Mouse (Mus musculus) heart, adult 2 months (tissue): ENCODE measurements around the gene Them7. TPM values are rescaled to one million over a fixed set of nuclear protein-coding genes. Genes with fewer than 3 reads are reported as not detected.

Experiments
- DNase-seq, 2 experiments: peaks; one replicate each; pipeline ENCODE4 v3.0.0; 2021
- H3K27ac ChIP-seq: fragments of 200-600 bp; 2 replicates; pipeline ENCODE4 v1.8.1; 2022
- H3K27me3 ChIP-seq: fragments of 200-500 bp; 2 replicates; pipeline ENCODE4 v1.6.1; 2012; ENCODE audit warnings: mild to moderate bottlenecking, low read length, inconsistent platforms, mixed read lengths; ENCODE audit not compliant: control insufficient read depth, insufficient read depth
- H3K36me3 ChIP-seq: fragments of 200-500 bp; 2 replicates; pipeline ENCODE4 v1.6.1; 2012; ENCODE audit warnings: low read length, inconsistent platforms; ENCODE audit not compliant: control insufficient read depth, insufficient read depth
- H3K4me1 ChIP-seq: fragments of 200-500 bp; 2 replicates; pipeline ENCODE4 v1.6.1; 2011; ENCODE audit warnings: low read length; ENCODE audit not compliant: control insufficient read depth, insufficient read depth
- H3K4me3 ChIP-seq: fragments of 200-600 bp; 2 replicates; pipeline ENCODE4 v1.8.1; 2022
- H3K79me2 ChIP-seq: fragments of 200-500 bp; replicated peaks from 2 replicates; pipeline ENCODE4 v1.6.1; 2012; ENCODE audit warnings: mild to moderate bottlenecking, inconsistent platforms, low read length, moderate library complexity, mixed read lengths; ENCODE audit not compliant: control insufficient read depth, insufficient read depth
- H3K9ac ChIP-seq: fragments of 200-500 bp; 2 replicates; pipeline ENCODE4 v1.6.1; 2012; ENCODE audit warnings: low read depth, mild to moderate bottlenecking, control low read depth, inconsistent platforms, low read length, mixed read lengths
- CTCF ChIP-seq: fragments of 200-600 bp; IDR thresholded peaks from 2 replicates; pipeline ENCODE4 v1.8.1; 2022; ENCODE audit warnings: antibody characterized with exemption, mild to moderate bottlenecking, moderate library complexity
- EP300 ChIP-seq: fragments of 200-500 bp; IDR thresholded peaks from 2 replicates; pipeline ENCODE4 v1.6.1; 2011; ENCODE audit warnings: low read depth, low read length, control low read depth; ENCODE audit not compliant: insufficient read depth
- POLR2A ChIP-seq: fragments of 200-500 bp; IDR thresholded peaks from 2 replicates; pipeline ENCODE4 v1.6.1; 2011; ENCODE audit warnings: mild to moderate bottlenecking, low read depth, low read length, control low read depth; ENCODE audit not compliant: insufficient read depth
- WGBS: fragments of 180-500 bp; shearing (Covaris S2); methylation state at CpG from one replicate; pipeline ENCODE4 v1.1.7; 2018; 5-methylcytosine and 5-hydroxymethylcytosine counted together
- intact Hi-C: fragments of 180-260 bp; cut with DNase I; formaldehyde crosslinking; loops from one replicate; pipeline ENCODE4 v1.15.1; 2025
- polyA plus RNA-seq: library from polyadenylated mRNA; depleted of rRNA; stranded (reverse); fragments of >200 nt; gene quantifications from 2 replicates; pipeline ENCODE4 v1.2.3, GENCODE M21; 2012
- total RNA-seq, 2 experiments: library from RNA; stranded (reverse); gene quantifications; 2 replicates each; pipeline ENCODE4 v1.2.3; 2021

Them7 gene
- total and polyA plus RNA-seq, 3 experiments: 0.27 to 2.9 (median 2.5) TPM

DNA sequence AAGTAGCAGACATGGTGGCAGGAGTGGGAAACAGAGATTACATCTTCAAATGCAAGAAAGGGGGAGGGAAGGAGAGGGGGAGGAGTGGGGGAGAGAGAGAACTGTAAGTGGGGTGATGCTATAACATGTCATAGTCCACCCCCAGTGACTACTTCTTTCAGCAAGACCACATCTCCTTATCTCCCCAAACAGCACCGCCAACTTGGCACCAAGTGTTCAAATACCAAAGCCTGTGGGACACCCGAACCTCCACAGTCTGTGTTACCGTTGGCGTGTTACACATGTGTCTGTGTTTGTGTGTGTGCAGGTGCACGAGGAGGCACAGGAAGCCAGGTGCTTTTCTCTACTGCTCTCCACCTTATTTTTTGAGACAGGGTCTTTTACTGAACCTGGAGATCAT, 4.9 kb upstream of the Them7 start:
- H3K27me3 ChIP-seq: no peaks in the 10 kb centered on the region
- no peak for TF ChIP-seq CTCF
- no peak for TF ChIP-seq EP300
- TF ChIP-seq POLR2A: no peak
- DNase-seq: no peak
- no peak overlapping the region for H3K4me3 ChIP-seq
- 61% methylated on average over 5 of the region's 5 CpGs for WGBS
- H3K27ac ChIP-seq: no peak overlapping the region
- H3K79me2 ChIP-seq: no peaks in the 10 kb centered on the region
- no peak overlapping the region for H3K9ac ChIP-seq
- H3K4me1 ChIP-seq: no peaks in the 10 kb centered on the region
- no peaks in the 10 kb centered on the region for H3K36me3 ChIP-seq
- intact Hi-C loops: no loop called here

DNA sequence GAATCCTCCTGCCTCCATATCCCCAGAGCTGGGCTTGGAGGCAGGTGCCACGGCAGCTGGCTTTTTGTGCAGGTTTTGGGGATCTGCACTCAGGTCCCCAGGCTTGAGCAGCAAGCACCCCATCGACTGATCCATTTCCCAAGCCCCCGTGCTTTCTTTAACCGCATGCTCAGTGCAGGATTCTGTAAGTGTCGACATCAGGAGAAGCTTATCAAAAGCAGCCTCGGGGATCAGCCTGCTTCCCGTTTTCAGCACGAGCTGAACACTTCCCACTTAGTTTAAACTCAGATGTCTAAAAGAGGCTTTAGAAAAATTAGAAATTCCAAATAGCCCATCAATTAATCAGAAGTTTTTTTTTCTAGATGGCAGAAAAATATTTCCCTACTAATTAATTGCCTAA, 4.5 kb upstream of the Them7 start:
- WGBS: 30% methylated on average over 8 of the region's 8 CpGs
- H3K36me3 ChIP-seq: no peaks in the 10 kb centered on the region
- intact Hi-C loops: no loop called here
- no peak for DNase-seq
- H3K27me3 ChIP-seq: no peaks in the 10 kb centered on the region
- no peak overlapping the region for H3K4me3 ChIP-seq
- H3K4me1 ChIP-seq: no peaks in the 10 kb centered on the region
- TF ChIP-seq EP300 (no peak), CTCF (no peak), POLR2A (no peak)
- no peaks in the 10 kb centered on the region for H3K79me2 ChIP-seq
- no peak overlapping the region for H3K9ac ChIP-seq
- H3K27ac ChIP-seq: no peak overlapping the region

DNA sequence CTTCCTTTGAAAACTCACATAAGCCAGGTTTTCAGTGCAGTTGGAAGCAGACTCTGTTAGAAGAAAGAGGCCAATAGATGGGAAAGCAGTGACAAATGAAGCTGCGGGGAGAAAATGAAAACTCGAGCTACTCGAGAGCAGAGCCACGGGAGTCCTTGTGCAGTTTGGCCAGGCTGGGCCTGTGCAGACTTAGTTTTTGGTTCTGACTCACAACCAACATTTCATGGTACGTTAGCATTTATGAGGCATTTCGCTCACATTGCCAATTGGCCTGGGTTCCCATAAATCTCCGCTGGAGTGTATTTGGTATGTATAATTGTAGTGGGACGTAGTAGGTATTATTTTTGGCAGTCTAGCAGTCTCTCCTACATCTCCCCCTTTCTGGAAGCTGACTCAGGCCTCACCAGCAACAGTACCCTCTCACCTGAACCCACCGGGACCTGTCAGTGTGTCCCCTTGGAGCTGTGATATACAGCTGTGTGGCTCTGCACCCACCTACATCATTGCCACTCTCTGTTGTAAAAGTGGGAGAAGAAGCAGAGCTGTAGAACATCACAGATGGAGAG, 3.3 kb upstream of the Them7 start:
- DNase-seq: no peak
- WGBS: 86% methylated on average over 9 of the region's 9 CpGs
- Histone ChIP-seq H3K79me2 (no peaks in the 10 kb centered on the region), H3K4me3 (no peak overlapping the region), H3K36me3 (no peaks in the 10 kb centered on the region), H3K9ac (no peak overlapping the region), H3K4me1 (peaks cover 2% of the 10 kb centered on the region; the same call in 1 of the 2 replicates), H3K27ac (no peak overlapping the region), H3K27me3 (no peaks in the 10 kb centered on the region)
- intact Hi-C loops: no loop called here
- no peak for TF ChIP-seq CTCF
- TF ChIP-seq POLR2A: no peak
- TF ChIP-seq EP300: no peak

DNA sequence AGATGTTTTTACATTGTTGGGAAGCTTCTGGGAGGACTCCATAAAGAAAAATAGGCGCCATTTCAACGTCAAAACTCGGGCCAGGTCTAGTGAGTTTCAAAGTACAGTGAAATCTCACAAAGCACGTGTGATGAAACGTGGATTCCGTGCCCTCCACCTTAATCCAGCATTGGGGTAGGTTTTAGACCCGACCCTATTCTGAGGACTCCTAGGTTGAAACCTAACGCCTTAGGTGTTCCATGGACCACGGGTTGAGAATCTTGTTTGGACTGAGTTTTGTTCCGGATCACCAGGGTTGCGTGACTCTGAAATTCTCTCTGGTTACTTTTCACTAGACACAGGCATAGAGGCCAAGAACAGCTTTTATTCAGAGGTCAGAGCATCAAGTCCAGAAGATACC, 514 bp upstream of the Them7 start:
- H3K79me2 ChIP-seq: no peaks in the 10 kb centered on the region
- no peak overlapping the region; the same call in 1 of the 2 replicates for H3K4me3 ChIP-seq
- no peak overlapping the region for H3K27ac ChIP-seq
- TF ChIP-seq POLR2A: no peak
- TF ChIP-seq EP300: no peak
- TF ChIP-seq CTCF: no peak
- peaks cover 2% of the 10 kb centered on the region; the same call in 1 of the 2 replicates for H3K4me1 ChIP-seq
- DNase-seq: no peak
- H3K36me3 ChIP-seq: no peaks in the 10 kb centered on the region
- 92% methylated on average over 11 of the region's 11 CpGs for WGBS
- no peaks in the 10 kb centered on the region for H3K27me3 ChIP-seq
- intact Hi-C loops: no loop called here
- no peak overlapping the region for H3K9ac ChIP-seq

DNA sequence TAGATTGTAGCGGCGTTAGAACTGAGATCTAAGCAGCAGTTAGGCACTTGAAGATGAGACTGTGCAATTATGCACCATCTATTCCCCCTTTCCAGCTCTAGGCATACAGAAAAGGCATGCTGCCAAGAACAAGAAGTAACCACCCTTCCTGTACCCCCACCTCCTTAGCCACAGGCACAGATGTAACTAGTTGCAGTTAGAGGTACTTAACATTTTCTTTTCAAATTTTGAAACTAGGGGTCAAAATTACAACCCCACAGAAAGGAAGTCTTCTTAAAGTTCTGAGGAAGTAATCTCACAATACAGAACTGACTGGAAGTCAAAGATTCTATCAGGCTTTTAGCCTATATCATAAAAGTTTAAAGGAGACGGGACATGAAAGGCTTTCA, 861 bp downstream of the Them7 start:
- H3K27ac ChIP-seq: no peak overlapping the region
- whole genome bisulfite sequencing: 53% methylated on average over 3 of the region's 3 CpGs
- intact Hi-C loops: loop anchor here (5.0 kb wide), 1 partner anchor 98 kb away; the partner anchor contains the start of gene Wt1
- no peak for DNase-seq
- H3K9ac ChIP-seq: no peak overlapping the region
- TF ChIP-seq POLR2A (no peak), EP300 (no peak), CTCF (no peak)
- H3K79me2 ChIP-seq: no peaks in the 10 kb centered on the region
- H3K36me3 ChIP-seq: no peaks in the 10 kb centered on the region
- H3K27me3 ChIP-seq: no peaks in the 10 kb centered on the region
- H3K4me3 ChIP-seq: no peak overlapping the region; the same call in 1 of the 2 replicates
- H3K4me1 ChIP-seq: peaks cover 2% of the 10 kb centered on the region; the same call in 1 of the 2 replicates

DNA sequence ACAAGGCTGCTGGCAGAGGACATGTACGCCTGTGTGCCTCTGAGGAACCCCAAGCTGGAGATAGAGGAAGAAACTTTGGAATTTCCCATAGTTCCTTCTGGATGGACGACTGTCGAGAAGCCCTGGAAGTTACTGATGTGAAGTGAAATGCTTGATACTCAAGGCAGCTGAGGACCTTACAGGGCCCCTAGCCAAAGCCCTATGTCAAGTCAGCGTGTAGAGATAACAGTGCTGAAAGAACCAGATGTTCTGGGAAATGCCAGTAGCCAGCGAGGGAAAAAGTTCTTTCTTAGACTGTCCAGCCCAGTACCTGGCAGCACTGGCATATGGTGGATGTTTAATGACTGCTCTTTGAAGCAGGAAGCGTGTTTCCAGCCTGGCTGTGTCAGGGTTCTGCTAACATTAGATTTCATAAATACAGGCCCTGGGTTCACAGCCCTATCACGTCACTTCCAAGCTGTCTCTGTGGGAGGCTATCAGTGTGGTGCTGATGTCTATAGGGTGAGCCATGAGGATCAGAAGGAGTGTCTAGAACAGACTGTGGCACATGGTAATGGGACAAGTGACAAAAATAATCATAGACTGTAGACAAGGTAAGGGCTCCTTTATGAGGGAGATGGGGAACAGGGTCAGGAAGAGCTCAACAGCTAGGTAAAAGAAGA, 2.3 kb downstream of the Them7 start:
- DNase-seq: no peak
- H3K4me1 ChIP-seq: peaks cover 2% of the 10 kb centered on the region; the same call in 1 of the 2 replicates
- no peak overlapping the region for H3K9ac ChIP-seq
- no peak overlapping the region for H3K4me3 ChIP-seq
- intact Hi-C loops: loop anchor here (5.0 kb wide), 1 partner anchor 99 kb away; the partner anchor contains the start of gene Wt1
- WGBS: 30% methylated on average over 7 of the region's 7 CpGs
- TF ChIP-seq CTCF (no peak), EP300 (no peak), POLR2A (no peak)
- no peaks in the 10 kb centered on the region for H3K79me2 ChIP-seq
- no peaks in the 10 kb centered on the region for H3K36me3 ChIP-seq
- no peaks in the 10 kb centered on the region for H3K27me3 ChIP-seq
- H3K27ac ChIP-seq: no peak overlapping the region
